Mouse (Mus musculus) thymus, adult 18-20 months (tissue): Measurements from ENCODE around the gene Plcb2.

Source experiments
- DNase-seq, 2 experiments: peaks; one replicate each; pipeline ENCODE4 v3.0.0; 2022; ENCODE audit warnings: mixed read lengths in 2 of 2

Gene Plcb2

DNA sequence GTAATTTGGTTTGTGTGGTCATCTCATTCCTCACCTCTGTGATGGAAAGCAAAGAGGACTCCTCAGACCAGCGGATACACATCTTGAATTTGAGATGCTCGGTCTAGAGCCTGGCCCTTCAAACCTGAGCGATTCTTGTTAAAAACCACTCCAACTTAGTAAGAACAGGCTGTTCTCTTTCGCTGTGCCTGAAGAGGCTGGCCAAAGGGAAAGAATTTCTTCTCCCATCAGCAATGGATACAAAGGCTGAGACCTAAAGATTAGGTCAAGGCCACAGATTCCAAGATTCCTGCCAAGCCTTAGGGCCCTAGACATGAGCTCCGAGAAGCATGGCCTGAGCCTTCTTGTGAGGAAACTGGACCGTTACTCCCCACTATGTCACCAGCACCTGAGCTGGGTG, 47.3 kb downstream of the Plcb2 start:
- no peak for DNase-seq

DNA sequence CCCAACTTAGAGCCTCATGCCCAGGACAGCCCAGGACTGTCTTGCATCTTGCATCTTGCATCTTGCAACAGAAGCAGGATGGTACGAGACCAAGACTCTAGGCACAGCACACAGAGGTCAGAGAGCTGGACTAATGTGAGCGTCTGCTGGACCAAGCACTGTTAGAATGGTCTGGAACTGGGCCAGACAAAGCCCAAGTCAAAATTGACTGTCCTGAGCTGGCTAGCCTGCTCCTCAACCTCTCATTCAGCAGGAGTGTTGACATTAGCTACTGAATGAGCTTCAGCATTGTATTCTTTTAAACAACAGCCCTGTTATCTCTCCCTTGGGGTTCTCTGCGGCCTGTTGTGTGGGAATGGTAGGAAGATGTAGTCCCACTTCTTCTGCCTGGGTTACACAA, 48.7 kb downstream of the Plcb2 start:
- DNase-seq: no peak

DNA sequence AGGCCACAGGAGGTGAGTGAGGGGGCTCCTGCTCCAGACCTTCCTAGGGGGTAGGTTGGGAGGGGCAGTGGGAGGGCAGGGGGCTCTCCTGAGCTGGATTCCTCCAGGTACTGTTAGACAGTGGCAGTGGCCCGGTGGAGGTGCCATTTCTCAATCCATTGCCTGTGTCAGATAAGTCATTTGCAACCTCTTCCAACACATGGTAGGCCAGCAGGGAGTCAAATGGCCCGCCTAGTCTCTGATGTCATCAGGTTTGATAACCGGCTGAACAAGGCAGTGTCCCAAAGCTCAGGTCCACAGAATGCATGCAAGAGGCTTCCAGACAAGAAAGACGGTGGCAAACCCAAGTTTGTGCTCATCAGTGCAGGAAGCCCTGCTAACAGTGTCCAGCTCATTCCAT, 50.4 kb downstream of the Plcb2 start:
- DNase-seq: no peak

DNA sequence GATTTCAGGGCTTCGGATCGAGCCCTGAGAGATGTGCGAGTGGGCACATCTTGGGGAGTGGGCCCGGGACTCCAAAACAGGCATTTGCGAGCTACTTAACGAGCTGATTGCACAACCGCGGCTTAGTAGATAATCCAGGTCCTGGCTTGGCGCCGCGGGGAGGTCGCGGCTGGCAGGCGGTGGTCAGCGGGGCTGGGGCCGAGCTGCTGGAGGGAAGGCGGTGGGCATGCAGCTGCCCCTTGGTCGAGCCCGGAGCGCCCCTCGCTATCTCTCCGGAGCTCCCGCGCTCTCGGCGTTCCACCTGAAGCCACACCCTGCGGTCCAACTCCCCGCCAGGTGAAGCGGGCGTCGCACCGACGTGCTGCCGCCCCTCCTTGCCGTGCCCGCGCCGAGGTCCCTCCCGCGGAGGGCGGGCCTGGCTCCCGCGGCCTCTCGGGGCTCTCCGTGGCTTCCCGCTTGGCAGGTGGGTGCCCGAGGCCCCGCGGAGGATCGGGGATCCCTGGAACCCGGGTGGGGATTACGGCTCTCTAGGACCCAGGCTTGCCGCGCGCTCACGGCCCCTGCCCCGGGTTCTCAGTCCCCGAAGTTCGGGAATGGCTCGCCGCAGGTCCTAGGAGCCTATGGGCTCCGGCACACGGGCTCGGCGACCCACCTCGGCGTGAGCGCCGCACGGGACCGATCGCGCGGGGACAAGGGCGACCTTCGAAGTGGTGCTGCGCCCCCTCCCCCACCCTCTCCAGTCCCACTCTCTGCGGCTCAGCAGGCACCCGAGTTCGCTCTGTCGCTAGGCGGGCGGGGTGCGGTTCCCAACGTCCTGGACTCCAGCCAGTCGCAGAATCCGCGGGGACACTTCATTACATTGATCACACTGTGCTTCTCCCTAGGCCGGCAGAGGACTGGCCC, 51.1 kb downstream of the Plcb2 start:
- no peak for DNase-seq

GRCm38 (mm10) chr2:118674500-118674899, 53.7 kb downstream of the Plcb2 start:
- DNase-seq: no peak

DNA sequence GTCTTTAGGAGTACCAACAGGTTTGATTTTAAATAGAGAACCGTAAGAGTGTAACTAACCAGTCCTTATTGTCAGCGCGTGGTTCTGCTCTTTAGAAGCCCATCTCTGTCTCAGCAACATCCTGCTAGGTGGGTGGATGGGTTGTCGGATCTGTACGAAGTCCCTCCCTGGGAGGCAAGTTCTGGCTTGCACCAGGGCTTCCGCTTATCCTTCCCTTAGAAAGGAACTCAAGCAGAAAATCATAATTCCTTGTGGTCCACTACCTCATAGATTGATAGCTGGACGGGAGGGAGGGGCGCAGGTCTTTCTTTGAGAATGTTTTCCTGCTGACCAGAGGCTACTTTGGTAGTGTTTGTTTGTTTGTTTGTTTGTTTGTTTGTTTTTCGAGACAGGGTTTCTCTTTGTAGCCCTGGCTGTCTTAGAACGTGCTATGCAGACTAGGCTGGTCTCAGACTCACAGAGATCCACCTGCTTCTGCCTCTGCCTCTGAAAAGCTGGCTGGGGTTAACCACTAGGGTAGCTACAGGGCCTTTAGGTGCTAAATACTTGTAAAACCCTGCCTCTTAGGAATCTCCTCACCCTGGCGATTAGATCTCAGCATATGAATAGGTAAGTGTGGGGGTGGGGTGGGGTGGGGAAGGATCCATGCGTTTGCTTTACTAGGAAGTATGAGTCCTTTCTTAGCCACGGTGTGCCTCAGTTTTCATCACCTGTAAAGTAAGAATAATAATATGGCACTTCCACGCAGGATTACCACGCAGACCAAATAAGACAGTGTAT, 54.4 kb downstream of the Plcb2 start:
- no peak for DNase-seq

DNA sequence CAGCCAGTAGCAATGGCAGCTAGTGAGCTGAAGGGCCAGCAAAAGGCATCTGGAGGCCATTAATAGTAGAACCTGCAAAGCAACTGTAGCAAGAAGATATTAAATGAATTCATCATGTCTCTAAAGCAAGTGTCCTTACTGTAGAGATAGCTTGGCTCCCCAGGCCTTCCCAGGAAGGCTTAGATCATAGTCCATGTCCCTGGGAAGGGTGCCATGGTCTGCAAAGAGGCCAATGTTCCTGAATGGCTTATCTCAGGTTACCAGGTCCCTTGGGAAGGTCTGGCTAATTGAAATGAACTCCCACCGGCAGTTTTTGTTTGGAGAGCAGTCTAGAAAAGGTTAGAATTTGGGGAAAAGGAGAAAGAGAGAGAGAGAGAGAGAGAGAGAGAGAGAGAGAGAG, 56.5 kb downstream of the Plcb2 start:
- no peak for DNase-seq

GRCm38 (mm10) chr2:118669785-118670184, 58.5 kb downstream of the Plcb2 start:
- DNase-seq: no peak

DNA sequence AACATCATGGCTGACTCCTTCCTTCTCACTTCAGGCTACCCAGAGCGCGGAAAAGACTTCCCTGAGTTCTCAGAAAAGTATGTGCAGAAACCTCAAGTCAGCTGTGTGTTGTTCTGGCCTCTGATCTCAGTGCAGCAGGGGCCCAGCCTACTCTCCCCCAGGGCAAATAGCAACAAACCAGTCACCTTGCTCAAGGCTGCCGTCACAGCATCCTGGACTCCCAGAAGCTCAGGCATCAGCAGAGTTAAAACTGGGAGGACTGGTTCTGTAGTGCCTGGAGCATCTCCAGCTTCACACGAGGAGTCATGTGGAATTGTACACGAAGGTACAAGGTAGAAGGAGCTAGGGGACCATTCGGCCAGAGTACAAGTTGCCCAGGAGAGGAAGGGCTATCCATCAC, 59.0 kb downstream of the Plcb2 start:
- no peak for DNase-seq

GRCm38 (mm10) chr2:118667181-118667580, 61.1 kb downstream of the Plcb2 start:
- DNase-seq: no peak

- no peak for DNase-seq
Measured at GRCm38 (mm10) chr2:118665616-118666015, 62.6 kb downstream of the Plcb2 start.

DNA sequence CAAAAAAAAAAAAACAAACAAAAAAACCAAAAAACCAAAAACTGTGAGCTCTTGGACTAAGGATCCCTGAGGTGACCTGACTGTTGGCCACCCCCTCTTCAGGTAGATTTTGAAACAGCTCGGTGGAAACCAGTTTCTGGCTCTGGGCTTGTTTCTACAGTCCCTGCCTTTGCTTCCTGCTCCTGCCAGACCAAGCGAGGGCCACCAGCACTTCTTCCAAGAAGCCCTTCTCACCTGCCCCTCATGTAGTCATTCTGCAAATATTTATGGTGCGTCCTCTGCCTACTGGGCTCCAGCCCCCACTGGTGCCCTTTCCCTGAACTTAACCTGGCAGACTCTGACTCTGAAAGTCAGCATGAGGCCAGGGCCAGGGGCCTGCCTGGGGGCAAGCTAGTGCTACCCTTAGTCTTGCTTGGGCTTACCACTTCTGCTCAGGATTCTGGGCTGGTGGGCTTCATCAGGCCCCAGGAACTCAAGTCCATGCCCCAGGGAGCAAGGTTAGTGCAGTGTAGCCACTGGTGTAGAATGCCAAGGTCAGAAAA, 63.2 kb downstream of the Plcb2 start:
- DNase-seq: no peak

GRCm38 (mm10) chr2:118663804-118664766, 64.2 kb downstream of the Plcb2 start:
- DNase-seq: no peak

DNA sequence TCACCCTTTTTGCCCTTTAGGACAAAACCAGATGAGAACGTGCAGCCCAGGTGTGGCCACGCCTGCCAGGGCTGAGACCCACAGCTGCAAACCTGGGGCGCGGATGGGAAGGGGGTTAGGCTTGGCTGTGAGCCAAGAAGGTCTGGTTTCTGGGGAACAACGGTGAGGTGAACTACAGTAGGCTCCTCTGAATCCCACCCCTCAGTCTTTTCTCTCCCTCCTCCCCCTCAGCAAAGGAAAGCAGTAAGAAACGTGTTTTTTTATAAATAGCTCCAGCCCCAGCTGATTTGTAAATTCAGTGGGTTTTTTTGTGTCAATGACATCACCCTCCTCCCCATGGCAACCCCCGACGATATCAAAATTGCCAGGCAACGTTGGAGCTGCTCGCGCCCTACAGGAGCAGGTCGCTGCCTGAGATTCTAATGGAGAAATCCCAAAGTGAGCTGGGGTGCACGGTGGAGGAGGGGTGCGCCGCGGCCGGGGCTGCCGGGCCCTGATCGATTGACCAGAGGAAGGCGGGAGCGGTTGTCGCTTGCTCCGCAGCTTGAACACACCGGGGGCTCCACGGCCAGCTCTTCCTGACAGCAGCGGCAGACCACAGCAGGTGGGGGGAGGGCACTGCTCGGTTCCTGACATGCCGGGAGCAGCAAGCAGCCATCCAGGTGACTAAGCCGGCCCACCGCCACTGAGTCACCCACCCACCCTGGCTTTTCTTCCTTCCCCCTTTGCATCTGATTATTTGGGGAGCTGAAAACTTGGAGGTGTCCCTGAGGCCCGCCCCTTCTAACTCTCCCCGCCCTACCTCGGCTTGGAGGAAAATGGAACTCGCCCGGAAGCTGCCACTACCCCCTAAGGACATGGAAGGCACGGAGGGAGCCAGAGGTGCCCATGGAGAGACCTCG, 65.1 kb downstream of the Plcb2 start, which contains the start of gene Pak6:
Gene Pak6, plus strand, starts transcription at position 402 of the 902 bp plus-strand sequence.
- DNase-seq: peak; percentile 79 to 86

- no peak for DNase-seq
Measured at GRCm38 (mm10) chr2:118661891-118662290, 66.3 kb downstream of the Plcb2 start.

DNA sequence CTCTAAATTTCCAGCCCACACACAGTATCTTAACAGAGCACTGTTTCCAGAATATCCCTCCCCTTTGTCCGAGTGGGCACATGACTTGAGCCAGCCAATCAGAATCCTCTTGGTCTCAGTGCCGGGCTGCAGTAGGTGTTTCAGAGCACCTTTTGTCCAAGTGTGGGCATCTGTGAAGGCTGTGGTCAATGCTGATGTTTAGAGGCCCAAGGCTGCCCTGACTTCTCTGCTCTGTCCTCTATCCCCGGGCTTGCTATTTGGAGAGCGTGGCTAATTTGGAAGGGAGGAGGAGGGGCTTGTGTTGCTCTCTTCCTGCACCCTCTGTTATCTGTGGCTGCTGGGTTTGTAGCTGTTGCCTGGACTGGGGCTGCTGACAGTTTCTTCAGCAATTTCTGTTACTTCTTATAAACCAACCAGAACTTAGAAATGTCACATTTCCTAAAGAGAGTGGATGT, 68.2 kb downstream of the Plcb2 start:
- no peak for DNase-seq

DNA sequence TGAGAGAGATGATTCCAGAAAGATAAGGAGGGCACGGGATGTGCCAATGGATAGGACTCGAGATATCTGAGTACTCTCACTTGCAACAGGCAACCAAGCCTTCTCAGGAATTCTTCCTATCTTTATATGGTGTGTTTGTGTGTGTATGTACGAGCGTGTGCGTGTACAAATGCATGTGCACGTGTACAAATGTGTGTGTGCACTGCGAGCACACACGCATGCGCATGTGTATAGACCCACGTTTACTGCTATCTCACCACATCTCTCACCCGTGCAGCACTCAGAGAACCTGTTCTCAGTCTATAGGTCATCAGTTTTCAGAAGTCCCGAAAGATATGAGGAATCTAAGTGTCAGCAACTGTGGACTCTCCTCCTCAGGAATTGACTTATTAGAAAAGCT, 68.7 kb downstream of the Plcb2 start:
- DNase-seq: no peak

GRCm38 (mm10) chr2:118659077-118659476, 69.2 kb downstream of the Plcb2 start:
- DNase-seq: no peak

DNA sequence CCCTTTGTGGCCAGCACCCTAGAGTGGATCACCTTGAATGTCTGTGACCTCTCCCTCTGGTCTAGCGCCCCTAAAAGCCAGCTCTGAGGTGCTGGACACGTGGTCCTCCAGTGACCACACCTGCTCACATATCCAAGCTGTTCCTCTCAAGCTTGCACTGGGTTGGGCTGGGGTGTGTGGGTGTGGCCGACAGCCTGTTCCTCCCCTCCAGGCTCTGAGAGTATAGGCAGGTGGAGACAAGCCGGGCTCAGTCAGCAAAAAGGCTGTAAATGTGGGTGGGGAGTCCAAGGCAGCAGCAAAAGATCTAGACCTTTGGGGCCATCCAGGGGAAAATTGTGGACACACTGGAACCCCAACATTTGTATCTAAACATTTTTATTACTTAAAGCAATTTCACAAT, 69.8 kb downstream of the Plcb2 start:
- DNase-seq: no peak
